Mouse (Mus musculus): ENCODE data around the gene Ppp1r11. TPM values are rescaled to one million over a fixed set of nuclear protein-coding genes. Genes with fewer than 3 reads are reported as not detected.
"Not testable (repeated sequence)": the region's sequence is repeated elsewhere in the genome, so short reads cannot be mapped to it uniquely, and the experiment has no call there.

The Ppp1r11 gene
- total RNA-seq (2021): 10 to 100 TPM; 95.1 to 96.8 TPM

DNA sequence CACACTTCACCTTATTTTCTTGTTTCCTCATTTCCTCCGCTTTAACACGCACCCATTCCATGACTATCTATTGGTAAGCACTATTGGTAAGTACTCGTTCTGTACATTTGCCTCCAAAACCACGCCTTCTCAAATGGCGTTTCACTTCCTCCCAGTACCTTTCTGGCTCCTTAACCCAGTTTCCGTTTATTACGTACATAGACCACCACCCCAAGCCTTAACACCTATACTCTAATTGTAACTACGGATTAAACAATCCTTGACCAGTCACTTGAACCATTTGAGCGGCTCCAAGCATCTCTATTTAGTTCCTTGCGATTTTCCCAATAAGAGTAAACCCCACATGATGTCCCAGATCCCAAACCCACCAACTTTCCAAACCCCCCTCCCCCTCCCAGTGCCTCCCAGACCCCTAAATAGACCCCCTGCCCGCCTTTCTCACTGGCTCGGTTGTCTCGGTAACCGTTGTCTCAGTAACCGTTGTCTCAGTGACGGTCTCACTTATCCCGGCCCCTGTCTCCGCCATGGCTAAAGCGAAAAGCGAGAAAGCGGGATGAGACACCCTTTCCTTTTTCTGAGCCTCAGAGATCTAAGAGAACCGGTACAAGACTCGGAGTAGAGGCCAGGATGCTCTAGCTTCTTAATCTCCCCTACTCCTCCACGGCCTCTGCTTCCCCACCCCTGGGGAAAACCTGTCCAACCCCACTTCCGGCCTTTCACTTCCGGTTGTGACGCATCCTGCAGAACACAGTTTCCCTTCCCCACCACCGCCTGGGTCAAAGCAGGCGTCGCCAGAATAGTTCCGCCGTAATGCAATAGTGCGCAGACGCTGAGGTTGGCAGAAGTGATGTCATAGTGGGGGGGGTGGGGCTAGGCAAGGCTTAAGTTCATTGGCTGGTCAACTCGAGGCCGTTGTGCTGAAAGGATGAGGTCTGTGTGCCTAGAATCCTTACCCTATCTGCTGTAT lies at the start of gene Ppp1r11:
Ppp1r11 (minus strand) TSS at position 761 of the 967 bp plus-strand sequence.
- peak; percentile 92 to 96 for DNase-seq
- intact Hi-C loops (cut with DNase I): no loop called here

DNA sequence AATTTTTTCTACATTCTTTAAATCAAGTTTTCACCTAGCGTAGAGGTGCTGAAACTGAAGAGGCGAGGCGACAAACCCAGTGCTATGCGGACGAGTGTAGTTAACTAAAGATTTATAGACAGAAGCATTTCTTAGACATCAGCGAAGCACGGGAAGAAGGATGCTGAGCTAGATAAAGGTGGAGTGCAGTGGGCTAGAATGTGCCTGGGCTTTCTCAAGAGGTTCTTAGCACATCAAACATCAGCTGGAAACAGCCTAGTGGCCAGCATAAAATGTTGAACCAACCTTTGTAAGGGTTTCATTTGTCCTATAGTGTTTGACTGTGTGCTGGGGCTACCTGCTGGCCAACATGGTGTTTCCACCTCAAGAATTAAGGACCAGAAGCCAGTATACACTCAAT lies 49.3 kb upstream of the Ppp1r11 start, which contains the start of gene Zfp57:
Zfp57 (plus strand) TSS at position 301 of the 400 bp plus-strand sequence.
- intact Hi-C loops (cut with DNase I): no loop called here
- no peak for DNase-seq

DNA sequence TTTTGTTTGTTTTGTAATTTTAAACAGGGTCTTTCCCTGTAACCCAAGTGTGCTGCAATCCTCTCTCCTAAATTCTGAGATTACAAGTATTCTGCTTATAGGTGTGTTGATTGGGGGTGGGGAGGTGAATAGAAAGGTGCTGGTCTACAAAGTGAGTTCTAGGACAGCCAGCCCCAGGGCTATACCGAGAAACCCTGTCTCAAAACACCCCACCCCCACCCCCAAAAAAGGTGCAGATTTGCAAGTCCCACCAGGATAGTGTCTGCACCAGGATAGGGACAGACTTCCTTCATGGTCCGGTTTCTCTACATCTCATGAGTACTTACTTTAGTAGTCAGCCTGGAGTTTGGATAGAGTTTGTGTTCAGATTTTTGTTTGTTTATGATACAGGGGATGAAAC lies 46.9 kb upstream of the Ppp1r11 start:
- intact Hi-C loops (cut with DNase I): loop anchor here (5.0 kb wide), 1 partner anchor 106 kb away; the partner anchor contains the start of gene Trim40
- DNase-seq: no peak

DNA sequence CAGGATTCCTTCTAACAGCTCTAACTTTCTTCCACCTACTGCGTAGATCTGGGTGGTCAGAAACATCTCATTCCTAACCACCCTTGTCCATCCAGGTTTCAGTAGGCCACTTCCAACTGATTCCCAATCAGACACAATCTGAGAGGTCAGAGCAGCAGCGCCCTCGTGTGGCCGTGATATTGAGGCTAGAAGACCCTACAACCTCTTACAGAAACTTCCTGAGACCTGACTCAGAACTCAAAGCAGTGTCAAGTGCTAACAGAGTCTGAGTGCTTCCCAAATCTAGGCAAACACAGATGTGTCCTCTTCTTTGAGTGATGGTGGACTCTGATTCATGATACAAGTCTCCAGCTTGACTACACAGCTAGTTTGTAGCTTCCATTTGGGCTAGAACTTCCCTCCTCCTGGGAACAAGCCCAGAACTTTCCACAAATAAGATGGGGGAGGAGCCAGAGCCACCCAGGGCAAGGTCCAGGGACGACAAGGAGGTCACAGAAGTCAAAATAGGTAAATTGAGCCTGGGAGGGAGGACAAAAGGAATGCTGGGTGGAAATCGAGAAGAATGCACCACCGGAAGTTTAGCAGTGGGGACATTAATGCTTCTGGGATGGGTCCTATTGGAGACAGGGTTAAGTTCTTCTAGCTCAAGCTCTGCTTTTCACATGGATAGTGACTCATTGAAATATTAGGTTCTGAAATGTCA lies 45.6 kb upstream of the Ppp1r11 start:
- peak; percentile 76 to 85 for DNase-seq
- intact Hi-C loops (cut with DNase I): loop anchor here (1.0 to 5.0 kb wide), 2 partner anchors 82 to 105 kb away; partner anchors contain the start of gene Trim40

DNA sequence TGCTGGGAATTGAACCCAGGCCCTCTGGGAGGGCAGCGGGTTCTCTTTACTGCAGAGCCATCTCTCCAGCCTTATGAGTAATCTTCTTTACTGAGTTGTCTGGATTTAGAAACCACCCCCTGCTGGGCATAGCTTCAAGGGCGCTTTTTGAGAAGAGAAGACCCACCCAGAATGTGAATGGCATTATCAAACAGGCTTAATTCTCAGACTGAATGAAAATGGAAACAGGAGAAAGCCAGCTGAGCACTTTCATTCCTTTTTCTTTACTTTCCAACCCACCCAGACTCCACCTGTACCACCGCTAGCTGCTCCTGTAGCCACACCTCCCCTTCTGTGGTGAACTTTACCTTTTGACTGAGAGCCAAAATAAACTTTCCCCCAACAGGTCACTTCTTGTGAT lies 43.9 kb upstream of the Ppp1r11 start:
- intact Hi-C loops (cut with DNase I): loop anchor here (5.0 kb wide), 1 partner anchor 103 kb away; the partner anchor contains the start of gene Trim40
- no peak for DNase-seq

GRCm38 (mm10) chr17:36994528-36994927 lies 43.0 kb upstream of the Ppp1r11 start:
- intact Hi-C loops (cut with DNase I): no loop called here

DNA sequence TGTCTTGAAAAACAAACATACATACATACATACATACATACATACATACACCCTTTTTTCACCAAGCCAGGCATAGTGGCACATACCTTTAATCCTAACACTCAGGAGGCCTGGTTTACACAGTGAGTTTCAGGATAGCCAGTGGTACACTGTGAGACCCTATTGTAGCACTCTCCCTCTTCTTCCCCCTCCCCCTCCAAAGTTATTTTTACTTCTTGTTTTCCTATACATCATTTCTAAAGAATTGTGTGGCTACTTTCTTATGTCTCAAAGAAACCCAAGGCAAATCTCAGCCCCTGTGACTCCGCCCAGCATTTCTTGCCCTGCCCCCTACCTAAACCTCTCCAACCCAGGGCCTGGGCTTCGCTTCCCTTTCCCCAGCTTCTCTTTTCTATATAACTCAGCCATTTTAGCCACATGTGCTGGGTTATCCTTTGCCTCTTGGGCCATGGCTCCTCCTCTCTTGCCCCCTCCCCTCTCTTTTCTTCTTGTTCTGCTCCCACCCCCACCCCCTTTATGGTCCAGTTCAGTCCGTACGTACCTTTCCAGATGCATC lies 42.3 kb upstream of the Ppp1r11 start:
- no peak for DNase-seq
- intact Hi-C loops (cut with DNase I): no loop called here

More at GRCm38 (mm10) chr17:36994528-36994927, 43.0 kb upstream of the Ppp1r11 start:
- DNase-seq: no peak

- no peak for DNase-seq
- intact Hi-C loops (cut with DNase I): no loop called here
Observed at GRCm38 (mm10) chr17:36992336-36993104, 41.0 kb upstream of the Ppp1r11 start.

DNA sequence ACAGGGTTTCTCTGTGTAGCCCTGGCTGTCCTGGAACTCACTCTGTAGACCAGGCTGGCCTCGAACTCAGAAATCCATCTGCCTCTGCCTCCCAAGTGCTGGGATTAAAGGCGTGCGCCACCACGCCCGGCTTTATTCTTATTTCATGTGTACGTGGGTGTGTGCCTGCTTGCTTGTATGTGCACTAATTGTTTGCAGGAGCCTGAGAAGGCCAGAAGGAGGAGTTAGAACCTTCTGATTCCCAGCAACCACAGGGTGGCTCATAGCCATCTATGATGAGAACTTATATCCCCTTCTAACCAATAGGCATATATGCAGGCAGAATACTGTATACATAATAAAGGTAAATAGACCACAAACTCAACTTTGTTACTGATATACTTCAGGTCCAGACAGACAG lies 39.1 kb upstream of the Ppp1r11 start:
- DNase-seq; intact Hi-C loops (cut with DNase I): not testable (repeated sequence)

DNA sequence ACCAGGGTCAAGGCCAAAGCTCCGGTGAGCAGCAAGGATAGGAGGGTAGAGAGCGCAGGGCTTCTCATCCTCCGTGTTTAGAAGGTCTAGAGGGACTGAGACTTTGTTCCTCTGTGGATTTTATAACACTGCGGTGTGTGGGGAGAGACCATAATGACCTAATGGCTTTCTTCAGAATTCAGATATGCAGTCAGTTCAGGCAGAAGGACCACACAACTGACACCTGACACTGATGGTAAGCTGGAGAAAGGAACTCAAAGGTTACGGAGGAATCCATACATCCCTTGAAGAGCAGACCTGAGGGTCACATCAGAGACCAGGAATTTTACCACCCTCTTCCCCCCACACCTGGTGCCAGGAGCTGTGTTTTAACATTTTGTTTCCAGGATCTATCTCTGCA lies 37.9 kb upstream of the Ppp1r11 start, which contains the start of gene H2-M5:
H2-M5 (minus strand) TSS at position 101 of the 400 bp plus-strand sequence.
- intact Hi-C loops (cut with DNase I): no loop called here
- no peak for DNase-seq

GRCm38 (mm10) chr17:36988475-36988874 lies 36.9 kb upstream of the Ppp1r11 start:
- intact Hi-C loops (cut with DNase I): no loop called here
- DNase-seq: no peak

DNA sequence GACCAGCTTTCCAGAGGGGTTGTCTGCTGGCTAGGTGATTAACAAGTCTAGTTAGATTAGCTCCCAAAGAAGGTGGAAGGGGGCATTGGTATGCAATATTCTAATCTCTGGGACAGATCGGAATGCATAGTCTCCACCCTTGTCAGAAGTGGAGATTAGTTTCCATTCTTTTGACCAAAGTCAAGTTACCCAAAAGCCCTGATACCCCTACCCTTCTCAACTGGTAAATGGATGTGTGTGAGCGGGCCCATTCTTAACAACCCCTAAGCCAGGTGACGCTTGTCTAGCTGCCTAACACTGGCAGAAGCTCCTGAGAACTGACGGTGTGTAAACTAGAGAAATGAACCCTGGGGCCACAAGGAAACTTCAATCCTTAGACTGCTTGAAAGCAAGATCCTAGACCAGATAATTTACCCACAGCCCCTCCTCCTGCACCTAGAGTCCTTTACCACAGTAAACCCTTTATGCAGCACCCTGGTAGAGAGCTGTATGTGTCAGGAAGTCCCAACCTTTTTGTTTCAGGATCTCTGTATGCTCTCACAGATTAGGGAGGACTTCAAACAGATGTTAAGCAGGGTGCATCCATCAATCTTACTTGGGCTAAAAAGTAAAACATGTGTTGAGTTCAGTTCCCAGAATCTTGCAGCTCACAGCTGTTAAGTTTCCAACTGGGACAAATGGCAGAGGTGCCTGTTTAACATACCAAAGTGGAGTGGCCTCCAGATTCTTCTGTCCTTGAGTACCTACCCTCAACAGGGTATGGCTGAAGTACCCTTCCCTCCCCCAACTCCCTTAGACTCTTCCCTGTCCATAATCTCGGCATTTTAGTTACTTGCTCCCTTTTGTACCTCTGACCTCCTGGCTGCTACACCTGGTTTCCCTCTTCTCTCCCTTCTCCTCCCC lies 31.0 kb upstream of the Ppp1r11 start:
- DNase-seq: no peak
- intact Hi-C loops (cut with DNase I): no loop called here

DNA sequence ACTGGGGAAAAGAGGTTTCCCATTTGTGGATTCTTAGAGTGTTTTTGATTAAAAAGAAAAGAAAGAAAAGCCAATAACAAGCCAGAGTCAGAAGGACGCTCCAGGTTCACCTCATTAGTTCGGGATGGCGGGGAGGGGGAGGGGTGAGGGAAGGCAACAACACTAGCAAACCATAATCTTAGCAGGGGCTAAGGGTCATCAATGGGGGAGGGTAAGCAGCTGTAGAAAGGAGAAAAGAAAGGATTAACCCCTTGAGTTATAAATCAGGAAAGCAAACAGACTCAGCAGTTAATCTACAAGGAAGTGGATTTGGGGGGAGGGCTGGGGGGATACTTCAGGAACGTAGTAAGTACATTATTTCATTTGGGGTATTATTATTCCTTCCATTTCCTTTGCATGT lies 30.3 kb upstream of the Ppp1r11 start:
- intact Hi-C loops (cut with DNase I): no loop called here
- DNase-seq: no peak

- DNase-seq: peak; percentile 9 to 22
- intact Hi-C loops (cut with DNase I): no loop called here
Observed at GRCm38 (mm10) chr17:36981221-36981813, 29.8 kb upstream of the Ppp1r11 start, which contains the start of gene 2410137M14Rik. Gene 2410137M14Rik, minus strand, starts transcription at chr17:36981237.

DNA sequence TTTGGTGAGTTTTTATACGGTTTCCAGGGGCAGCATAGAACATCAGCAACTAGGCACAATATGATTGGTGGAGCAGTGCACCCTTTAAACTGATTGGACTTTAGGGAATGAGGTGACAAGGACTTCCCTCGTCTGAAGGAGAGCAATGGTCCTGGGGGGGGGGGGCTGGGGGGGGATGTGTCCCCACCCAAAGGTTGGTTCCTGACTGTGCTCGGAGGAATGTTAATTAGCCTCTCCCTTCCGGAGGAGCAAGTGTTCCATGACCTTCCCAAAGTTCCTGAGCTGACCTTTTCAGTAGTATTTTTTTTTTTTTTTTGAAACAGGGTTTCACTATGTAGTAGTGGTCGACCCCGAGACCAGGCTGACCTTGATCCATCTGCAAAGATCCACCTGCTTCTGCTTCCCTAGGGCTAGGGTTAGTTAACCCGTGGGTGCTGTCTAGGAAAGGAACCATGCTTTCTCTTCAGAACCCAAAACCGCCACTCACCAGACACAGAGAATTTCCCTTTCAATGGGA lies 21.8 kb upstream of the Ppp1r11 start:
- DNase-seq: no peak
- intact Hi-C loops (cut with DNase I): no loop called here

GRCm38 (mm10) chr17:36972791-36973190 lies 21.2 kb upstream of the Ppp1r11 start:
- intact Hi-C loops (cut with DNase I): no loop called here

GRCm38 (mm10) chr17:36971172-36971850 lies 19.8 kb upstream of the Ppp1r11 start:
- intact Hi-C loops (cut with DNase I): no loop called here
- no peak for DNase-seq

More at GRCm38 (mm10) chr17:36972791-36973190, 21.2 kb upstream of the Ppp1r11 start:
- no peak for DNase-seq
